Mouse (Mus musculus): ENCODE data around the gene Gm5624. TPM values are rescaled to one million over a fixed set of nuclear protein-coding genes. Genes with fewer than 3 reads are reported as not detected.
"Not testable (repeated sequence)": the region's sequence is repeated elsewhere in the genome, so short reads cannot be mapped to it uniquely, and the experiment has no call there.

Gm5624 gene
- polyA plus RNA-seq (2016; fragmentation: Nextera tagmentation; extraction: Ambion mirVana): not detected in 2 replicates

GRCm38 (mm10) chr14:44627737-44628136, at the start of gene Gm5624:
Gm5624 (minus strand) TSS chr14:44627938.
- H3K4me3 ChIP-seq (replicated peaks); H3K27ac ChIP-seq; H3K9me3 ChIP-seq; H3K9ac ChIP-seq (replicated peaks); ATAC-seq (ENCODE audit: insufficient number of reproducible peaks, insufficient read depth, low FRiP score, low TSS enrichment, low read depth); H3K36me3 ChIP-seq; H3K4me2 ChIP-seq; H3K4me1 ChIP-seq (replicated peaks); H3K27me3 ChIP-seq: not testable (repeated sequence)
- 75% methylated on average over 4 of the region's 4 CpGs for WGBS

GRCm38 (mm10) chr14:44591765-44592164, 36.0 kb downstream of the Gm5624 start:
- H3K4me3 ChIP-seq (replicated peaks); H3K4me2 ChIP-seq; H3K27me3 ChIP-seq; H3K4me1 ChIP-seq (replicated peaks); ATAC-seq (ENCODE audit: insufficient number of reproducible peaks, insufficient read depth, low FRiP score, low TSS enrichment, low read depth); H3K9me3 ChIP-seq; H3K36me3 ChIP-seq; H3K27ac ChIP-seq; H3K9ac ChIP-seq (replicated peaks): not testable (repeated sequence)
- 83% methylated on average over 2 of the region's 2 CpGs for WGBS

DNA sequence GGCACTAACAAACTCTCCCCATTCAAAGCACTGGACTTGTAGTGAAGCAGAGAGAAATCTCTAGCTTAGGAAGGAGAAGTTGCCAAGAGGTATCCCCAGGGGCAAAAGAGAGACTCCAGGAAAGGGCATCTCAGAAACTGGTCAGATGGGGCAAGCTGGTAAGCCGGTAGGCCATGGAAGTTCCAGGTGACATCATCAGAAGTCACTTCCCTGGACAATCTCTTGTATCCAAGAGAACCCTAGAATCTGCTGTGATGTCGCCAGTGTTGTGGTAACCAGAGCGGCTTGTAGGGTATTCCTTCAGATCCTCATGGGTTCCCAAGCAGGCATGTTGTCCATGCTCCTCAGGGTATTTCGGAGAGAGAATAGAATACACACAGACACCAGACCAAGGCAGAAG, 44.9 kb downstream of the Gm5624 start, which contains the start of gene Gm8247:
Gene Gm8247 (plus strand): TSS at position 301 of the 400 bp plus-strand sequence.
- not testable (repeated sequence) for H3K9ac ChIP-seq (replicated peaks); H3K4me3 ChIP-seq (replicated peaks); H3K27ac ChIP-seq; H3K4me1 ChIP-seq (replicated peaks); H3K9me3 ChIP-seq; H3K4me2 ChIP-seq; H3K27me3 ChIP-seq; H3K36me3 ChIP-seq; ATAC-seq (ENCODE audit: insufficient number of reproducible peaks, insufficient read depth, low FRiP score, low TSS enrichment, low read depth)
- 91% methylated on average over 4 of the region's 4 CpGs for whole genome bisulfite sequencing

DNA sequence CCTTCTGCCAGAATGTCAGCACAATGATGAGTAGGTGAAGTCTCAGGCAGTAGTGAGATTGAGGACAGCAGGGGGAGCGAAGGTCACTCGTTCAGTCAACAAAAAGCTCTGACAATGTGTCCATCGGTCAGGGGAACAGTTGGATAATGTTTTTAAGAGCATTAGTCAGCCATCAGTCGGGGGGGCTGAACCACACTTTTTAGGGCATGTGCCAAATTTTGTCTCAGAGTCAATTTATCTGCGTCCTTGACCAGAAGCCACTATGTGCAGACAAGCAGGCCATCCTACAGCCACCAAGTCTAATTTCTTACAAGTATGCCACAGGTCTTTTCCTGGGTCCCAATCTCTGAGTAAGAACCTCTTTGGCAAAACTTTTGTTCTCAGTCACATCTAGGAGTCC, 79.8 kb downstream of the Gm5624 start:
- not testable (repeated sequence) for H3K9me3 ChIP-seq; H3K4me3 ChIP-seq (replicated peaks); H3K4me2 ChIP-seq; H3K4me1 ChIP-seq (replicated peaks); H3K36me3 ChIP-seq; H3K27ac ChIP-seq; ATAC-seq (ENCODE audit: insufficient number of reproducible peaks, insufficient read depth, low FRiP score, low TSS enrichment, low read depth); H3K27me3 ChIP-seq; H3K9ac ChIP-seq (replicated peaks)
- 89% methylated on average over 5 of the region's 5 CpGs for WGBS

- not testable (repeated sequence) for H3K9ac ChIP-seq (replicated peaks); H3K36me3 ChIP-seq; ATAC-seq (ENCODE audit: insufficient number of reproducible peaks, insufficient read depth, low FRiP score, low TSS enrichment, low read depth); H3K4me3 ChIP-seq (replicated peaks); H3K27me3 ChIP-seq; H3K27ac ChIP-seq; H3K9me3 ChIP-seq; H3K4me1 ChIP-seq (replicated peaks); H3K4me2 ChIP-seq
- 87% methylated on average over 5 of the region's 5 CpGs for WGBS
Observed at GRCm38 (mm10) chr14:44517976-44518375, 109.8 kb downstream of the Gm5624 start, which contains the start of gene Gm17093. Gm17093 (plus strand) TSS chr14:44518276.

Other genes with a start within 250 kb of the Gm5624 start
- not detected in 2 replicates for gene Gm3371, start 217.2 kb downstream of the Gm5624 start, polyA plus RNA-seq (2016; fragmentation: Nextera tagmentation; extraction: Ambion mirVana)
- gene Gm8232, start 194.3 kb downstream of the Gm5624 start, polyA plus RNA-seq (2016; fragmentation: Nextera tagmentation; extraction: Ambion mirVana): not detected in 2 replicates
- not detected in 2 replicates for gene BC061237, start 135.5 kb downstream of the Gm5624 start, polyA plus RNA-seq (2016; fragmentation: Nextera tagmentation; extraction: Ambion mirVana)
- not detected in 2 replicates for gene Gm17093, start 109.7 kb downstream of the Gm5624 start, polyA plus RNA-seq (2016; fragmentation: Nextera tagmentation; extraction: Ambion mirVana)
- not detected in 2 replicates for gene Gm8247, start 44.8 kb downstream of the Gm5624 start, polyA plus RNA-seq (2016; fragmentation: Nextera tagmentation; extraction: Ambion mirVana)
- gene Gm8257, start 78.5 kb upstream of the Gm5624 start, polyA plus RNA-seq (2016; fragmentation: Nextera tagmentation; extraction: Ambion mirVana): not detected in 2 replicates
- gene Gm8267, start 122.4 kb upstream of the Gm5624 start, polyA plus RNA-seq (2016; fragmentation: Nextera tagmentation; extraction: Ambion mirVana): not detected in 2 replicates
- gene Ptgdr, start 231.4 kb upstream of the Gm5624 start, polyA plus RNA-seq (2016; fragmentation: Nextera tagmentation; extraction: Ambion mirVana): 0.23 and 0.38 TPM in 2 replicates